Mouse (Mus musculus) adrenal gland, postnatal 4 days (tissue): ENCODE results near the gene Med21. TPM values are rescaled to one million over a fixed set of nuclear protein-coding genes. Genes with fewer than 3 reads are reported as not detected.

ENCODE experiments used
- DNase-seq, 2 experiments: peaks; one replicate each; pipeline ENCODE4 v3.0.0; 2021 to 2022; ENCODE audit warnings: low spot score in 2 of 2, mixed read lengths in 2 of 2
- total RNA-seq, 2 experiments: library from RNA; stranded (reverse); gene quantifications; 2 replicates each; pipeline ENCODE4 v1.2.3; 2021

Gene Med21
- total RNA-seq, 2 experiments from 2014 or later = 60.3 to 69.7 TPM

DNA sequence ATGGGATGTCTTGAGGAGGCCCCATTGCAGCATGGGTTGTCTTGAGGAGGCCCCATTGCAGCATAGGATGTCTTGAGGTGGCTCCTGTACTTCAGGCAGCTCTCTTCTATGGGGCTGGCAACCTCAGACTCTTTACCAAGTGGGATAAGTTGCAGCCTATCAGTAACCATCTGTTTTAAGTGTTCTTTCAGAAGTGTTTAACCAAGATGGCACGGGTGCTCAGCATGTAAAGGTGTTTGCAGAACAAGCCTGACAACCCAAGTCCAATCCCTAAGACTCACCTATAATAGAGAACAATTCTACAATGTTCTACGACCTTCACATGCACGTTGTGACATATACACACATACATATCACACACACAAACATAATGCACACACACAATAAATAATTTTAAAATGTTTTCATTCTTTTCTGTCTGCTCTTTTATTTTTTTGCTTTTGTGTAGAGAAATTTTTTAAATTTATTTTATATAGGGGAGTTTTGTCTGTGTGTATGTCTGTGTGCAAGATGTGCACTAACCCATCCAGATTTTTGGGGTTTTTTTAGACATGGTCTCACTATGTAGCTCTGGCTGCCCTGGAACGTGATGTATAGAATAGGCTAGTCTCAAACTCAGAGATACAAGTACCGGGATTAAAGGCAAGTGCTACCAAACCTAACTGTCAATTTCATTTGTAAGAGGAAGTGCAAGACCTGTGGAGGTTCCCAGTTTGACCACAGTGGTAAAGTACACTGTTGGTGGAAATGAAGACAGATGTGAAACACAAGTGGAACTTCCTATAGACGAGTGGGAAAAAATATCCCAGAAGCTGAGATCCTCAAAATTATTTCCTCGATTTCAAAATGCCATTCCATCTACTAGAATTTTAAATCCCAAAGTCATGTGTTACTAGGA lies 2.0 kb upstream of the Med21 start:
- no peak for DNase-seq

DNA sequence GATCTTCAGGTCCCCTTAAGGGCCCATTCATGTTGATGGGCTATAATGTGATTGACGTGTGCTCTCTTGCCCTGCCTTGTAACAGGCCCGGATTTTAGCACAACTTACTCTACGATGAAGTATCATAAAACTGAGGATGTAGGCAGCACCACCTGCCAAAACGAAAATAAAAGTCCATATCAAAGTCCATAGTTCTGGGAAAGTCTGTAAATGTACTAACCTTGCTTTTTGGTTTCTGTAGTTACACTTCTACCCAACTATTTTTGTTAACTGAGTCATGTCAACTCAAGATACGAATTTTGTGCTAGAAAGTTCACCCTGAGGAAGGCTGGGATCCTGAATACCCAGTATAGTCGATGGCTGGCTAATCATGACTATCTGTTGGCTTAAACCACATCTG lies 1.4 kb upstream of the Med21 start:
- no peak for DNase-seq

DNA sequence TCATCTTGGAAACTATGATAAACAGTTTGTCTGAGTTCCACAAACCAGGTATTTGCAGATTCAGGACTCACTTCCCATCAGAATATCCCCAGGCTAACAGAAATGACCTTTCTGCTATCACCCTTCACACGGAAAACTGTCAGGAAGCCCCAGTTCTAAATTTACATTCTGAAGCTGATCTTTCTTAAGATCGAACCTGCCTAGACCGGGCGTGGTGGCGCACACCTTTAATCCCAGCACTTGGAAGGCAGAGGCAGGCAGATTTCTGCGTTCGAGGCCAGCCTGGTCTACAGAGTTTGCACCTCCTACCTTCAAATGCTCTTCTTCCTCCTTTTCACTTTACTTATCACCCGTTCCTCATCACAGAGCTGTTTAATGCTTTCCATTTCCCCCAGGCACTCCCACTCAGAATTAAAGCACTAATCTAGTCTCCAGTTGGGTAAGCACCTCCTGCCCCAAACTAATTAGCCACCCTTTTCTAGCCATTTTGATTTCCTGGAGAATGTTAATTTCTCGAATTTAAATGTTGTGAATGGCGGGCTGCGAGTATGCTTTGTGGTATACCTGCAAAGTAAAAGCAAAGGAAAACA lies 631 bp upstream of the Med21 start:
- DNase-seq = no peak

DNA sequence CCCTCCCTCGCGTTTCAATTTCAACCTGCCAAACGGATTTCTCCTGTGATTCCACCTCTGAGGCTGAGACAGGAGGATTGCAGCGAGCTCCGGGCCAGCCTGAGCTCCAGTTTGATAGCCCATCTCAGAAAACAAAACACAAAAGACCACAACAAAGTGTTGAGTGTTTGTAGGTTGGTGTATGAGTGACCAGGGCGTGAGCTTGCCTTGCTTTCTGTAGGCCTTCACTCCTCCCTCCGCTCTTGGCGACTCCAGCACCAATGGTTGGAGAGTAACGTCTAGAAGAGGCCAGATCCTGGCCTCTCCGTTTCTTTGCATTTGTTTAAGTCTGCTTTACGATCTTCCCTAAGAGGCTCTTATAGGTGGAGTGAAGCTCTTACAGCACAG lies 830 bp downstream of the Med21 start:
- no peak for DNase-seq

DNA sequence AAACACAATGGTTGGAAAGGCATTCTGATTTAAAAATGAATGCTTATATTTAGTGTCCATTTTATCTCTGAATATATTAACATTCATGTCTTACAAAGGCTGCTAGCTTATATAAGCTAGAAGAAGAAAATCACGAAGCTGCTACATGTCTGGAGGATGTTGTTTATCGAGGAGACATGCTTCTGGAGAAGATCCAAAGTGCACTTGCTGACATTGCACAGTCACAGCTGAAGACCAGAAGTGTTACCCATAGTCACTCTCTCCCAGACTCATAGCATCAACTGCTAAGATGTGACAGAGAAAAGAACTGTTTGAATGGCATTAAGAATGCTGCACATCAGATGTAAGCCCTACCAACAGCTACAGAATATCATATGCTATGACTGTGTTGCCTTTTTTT lies 7.7 kb downstream of the Med21 start:
- DNase-seq = no peak

- DNase-seq = no peak
These were observed 9.1 kb downstream of the Med21 start for GRCm38 (mm10) chr6:146651431-146651830.

DNA sequence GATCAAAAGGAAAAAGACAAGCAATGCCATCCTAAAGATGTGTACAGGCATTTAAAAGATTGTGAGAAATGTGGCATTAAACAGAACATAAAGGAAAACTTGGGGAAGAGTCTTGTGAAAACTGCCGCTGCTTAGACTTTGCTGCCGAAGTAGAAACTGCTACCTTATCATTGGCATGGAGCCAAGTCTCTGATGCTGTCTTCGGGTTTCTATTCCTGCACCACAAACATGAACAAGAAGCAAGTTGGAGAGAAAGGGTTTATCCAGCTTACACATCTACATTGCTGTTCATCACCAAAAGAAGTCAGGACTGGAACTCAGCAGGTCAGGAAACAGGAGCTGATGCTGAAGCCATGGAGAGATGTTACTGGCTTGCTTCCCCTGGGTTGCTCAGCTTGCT lies 10.8 kb downstream of the Med21 start:
- no peak for DNase-seq

GRCm38 (mm10) chr6:146660591-146660990 lies 18.2 kb downstream of the Med21 start:
- no peak for DNase-seq

DNA sequence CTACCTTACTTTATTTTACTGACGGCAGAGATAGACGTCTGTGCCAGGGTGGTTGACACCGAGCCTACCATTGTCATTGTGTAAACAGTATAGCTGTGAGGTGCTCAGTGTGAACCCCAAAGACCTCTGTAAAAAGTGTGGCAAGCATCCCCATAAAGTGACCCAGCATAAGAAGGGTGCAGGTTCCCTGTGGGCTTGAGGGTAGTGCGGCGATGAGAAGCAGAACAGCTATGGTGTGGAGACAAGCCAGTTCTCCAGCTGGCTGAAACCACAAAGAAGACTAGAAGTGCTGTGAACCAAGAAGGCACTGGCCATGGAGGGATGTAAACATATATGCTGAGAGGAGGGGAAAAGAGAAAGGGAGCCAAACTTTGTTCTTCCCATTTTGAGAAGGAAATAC lies 19.3 kb downstream of the Med21 start:
- DNase-seq = no peak

DNA sequence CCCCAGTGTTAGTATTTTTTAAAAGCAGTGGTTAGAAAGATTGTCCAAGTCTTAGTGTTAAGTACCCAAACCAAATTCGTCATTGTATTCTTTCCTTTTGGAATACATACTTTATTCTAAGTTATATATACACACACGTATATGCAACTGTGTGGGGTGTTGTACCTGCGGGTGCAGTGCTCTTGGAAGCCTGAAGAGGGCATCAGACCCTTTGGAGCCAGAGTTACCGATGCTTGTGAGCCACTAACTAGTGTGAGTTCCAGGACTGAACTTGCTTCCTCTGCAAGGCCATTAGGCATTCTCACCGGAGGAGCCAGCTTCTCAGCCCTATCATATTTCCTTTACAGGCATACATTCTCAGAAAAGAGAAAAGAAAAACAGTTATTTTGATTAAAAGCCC lies 20.3 kb downstream of the Med21 start:
- DNase-seq = no peak

DNA sequence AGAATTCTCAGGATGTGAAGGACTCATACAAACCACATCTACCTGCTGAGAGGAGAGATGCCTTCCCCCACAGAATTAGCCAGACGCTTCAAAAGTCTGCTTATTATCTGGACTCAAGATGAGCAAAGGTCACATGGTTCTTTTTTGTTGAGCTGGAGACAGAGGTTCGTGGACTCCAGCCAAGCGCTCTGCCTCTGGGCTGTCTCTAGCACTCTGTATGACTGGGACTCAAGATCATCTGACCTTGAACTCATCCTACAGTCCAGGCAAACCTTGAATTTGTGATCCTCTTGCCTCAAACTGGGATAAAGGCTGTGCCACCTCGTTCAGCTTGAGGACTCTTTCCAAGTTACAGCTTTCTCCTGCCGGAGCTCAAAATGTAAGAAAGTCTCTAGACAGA lies 21.8 kb downstream of the Med21 start:
- DNase-seq = no peak

DNA sequence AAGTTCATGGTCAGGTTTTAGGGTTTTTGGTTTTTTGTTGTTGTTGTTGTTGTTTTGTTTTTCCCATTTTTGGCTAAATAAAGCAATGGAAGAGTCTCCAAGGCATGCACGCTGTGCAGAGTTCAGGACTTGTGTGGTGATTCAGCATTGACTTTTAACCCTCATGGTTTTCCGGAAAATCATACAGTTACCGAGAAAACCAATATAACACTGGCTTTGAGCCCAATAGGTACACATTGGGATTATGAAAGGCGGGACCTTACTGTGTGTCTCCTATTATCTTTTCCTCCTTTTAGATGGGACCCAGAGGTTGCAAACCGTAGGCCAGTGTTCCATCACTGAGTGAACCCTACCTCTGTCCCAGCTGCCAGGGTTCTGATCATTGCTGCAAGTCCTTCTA lies 22.6 kb downstream of the Med21 start:
- DNase-seq = no peak

- no peak for DNase-seq
These were observed 23.1 kb downstream of the Med21 start for GRCm38 (mm10) chr6:146665408-146665807.

DNA sequence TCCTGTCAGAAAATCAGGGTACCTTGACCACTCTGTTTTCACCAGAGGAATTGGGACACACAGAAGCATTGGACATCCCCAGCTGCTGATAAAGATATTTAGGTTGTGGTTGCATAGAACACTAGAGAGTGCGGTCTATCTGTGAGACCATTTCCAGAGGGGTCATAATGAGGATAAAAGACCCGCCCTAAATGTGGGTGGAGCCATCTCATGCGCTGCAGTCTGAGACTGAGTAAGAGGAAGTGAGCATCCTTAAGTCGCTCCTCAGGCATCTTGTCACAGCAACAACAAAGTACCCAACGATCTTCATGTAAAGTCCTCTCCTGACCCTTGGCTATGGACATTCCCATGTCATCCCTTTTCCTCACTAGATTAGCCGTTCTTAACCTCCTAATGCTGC lies 24.5 kb downstream of the Med21 start:
- DNase-seq = no peak

GRCm38 (mm10) chr6:146668606-146669005 lies 26.3 kb downstream of the Med21 start:
- no peak for DNase-seq

GRCm38 (mm10) chr6:146670956-146671855 lies 28.9 kb downstream of the Med21 start:
- no peak for DNase-seq

DNA sequence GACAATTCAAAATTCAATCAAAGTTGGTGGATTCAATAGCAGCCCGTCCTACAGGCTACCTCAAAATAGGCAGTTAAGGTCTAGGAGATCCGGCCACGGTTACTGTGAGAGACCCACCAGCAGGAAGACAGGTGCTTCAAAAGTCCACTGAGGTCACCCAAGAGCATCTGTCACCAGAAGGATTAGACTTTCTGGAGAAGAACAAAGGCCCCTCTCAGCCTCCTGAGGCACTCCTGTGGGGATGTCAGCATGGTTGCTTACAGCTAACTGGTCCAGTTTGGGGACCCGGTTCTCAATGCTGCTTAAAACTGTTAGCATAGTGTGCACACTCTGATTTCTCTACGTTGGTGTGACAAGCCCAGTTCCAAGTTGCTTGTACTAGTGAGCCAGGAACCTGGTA lies 29.8 kb downstream of the Med21 start:
- no peak for DNase-seq

DNA sequence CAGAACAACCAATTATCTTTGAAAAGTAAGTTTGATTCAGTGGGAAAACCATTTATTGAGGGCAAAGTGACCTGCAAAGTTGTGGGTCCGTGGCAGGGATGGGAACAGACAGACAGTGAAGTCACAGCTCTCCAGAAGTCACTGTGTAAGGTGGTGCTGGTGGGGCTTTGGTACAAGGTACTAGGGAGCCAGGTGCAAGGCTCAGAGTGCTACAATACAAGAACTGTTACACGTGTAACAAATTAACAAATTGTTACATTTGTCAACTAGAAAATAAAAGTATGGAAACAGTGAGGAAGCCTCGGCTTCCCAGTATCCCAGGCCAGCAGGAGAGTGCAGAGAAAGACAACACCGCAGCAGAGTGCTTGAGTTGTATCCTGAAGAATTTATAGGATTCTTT lies 31.3 kb downstream of the Med21 start:
- DNase-seq = no peak

DNA sequence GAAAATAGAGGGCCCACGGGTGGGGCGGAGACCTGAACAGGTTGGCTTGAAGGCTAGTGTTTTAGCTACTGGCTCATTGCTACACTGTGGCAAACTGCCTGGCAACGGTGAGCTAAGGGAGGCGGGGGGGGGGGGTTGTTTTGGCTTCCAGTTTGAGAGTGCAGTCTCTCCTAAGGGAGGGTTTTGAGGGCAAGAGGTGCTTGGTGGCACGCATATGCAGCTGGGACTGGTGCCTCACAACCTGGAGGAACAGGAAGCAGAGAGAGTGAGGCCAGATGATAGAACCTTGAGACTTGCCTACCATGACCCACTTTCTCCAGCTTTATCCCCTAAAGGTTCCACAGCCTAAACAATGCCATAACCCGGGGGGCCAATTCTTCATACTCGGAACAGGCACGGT lies 32.1 kb downstream of the Med21 start:
- DNase-seq = no peak

DNA sequence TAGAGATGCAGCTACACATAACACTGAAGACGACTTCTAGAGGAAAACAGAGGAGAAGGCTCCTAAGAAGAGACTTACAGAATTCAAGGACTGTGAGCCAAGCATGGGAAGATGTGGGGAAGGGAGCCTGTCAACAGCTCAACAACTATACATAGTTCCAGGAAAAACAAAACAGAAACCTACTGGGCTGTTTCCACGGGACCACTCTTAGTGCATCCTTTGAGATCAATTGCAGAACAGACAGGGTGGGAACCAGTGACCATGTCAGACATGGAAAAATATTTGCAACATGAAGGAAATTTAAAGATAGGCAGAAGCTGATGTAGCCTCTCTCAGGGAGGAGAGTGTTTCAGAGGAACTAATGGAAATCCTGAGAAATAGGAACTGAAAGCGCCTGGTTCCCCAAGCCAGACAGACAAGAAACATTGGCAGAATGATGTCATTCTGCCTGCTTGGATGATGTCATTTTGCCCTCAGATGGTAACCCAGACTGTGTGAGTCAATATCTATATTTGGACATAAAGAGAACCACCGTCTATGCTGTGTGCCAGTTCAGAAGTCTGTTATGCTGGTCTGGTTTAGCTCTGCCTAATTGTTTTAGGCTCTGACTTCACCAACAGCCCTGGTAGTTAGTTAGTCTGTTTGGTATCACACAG lies 32.7 kb downstream of the Med21 start:
- DNase-seq = no peak

DNA sequence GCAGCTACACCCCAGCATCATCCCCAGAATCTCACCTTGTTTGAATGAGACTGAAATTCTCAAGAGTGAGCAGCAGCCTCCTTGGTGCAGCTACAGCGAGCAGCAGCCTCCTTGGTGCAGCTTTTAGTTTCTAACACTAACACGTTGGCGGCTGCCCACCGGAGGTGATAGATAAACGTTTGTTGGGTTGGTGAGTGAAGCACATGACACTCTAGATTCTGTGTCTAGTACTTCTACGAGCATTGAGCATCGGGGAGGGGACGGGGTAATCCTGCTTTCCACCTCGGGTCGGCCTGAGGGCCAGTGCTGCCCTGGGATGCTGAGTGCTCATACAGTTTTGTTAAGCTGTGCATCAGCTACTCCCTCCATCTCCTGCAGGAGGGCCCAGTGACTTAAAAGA lies 34.6 kb downstream of the Med21 start:
- DNase-seq = no peak
